Mouse (Mus musculus) macrophage (primary cell): ENCODE measurements around the gene Glt8d2. TPM values are rescaled to one million over a fixed set of nuclear protein-coding genes. Genes with fewer than 3 reads are reported as not detected.

ENCODE experiments used
- H3K27ac ChIP-seq: fragments of 350-480 bp; formaldehyde crosslinking; 2 replicates; pipeline ENCODE4 v1.9.0; 2021
- H3K36me3 ChIP-seq: fragments of 350-480 bp; formaldehyde crosslinking; 2 replicates; pipeline ENCODE4 v1.9.0; 2021; ENCODE audit errors: inconsistent target
- H3K4me3 ChIP-seq: fragments of 350-480 bp; formaldehyde crosslinking; 2 replicates; pipeline ENCODE4 v1.9.0; 2021; ENCODE audit errors: inconsistent target
- H3K79me2 ChIP-seq: fragments of 350-480 bp; formaldehyde crosslinking; 2 replicates; pipeline ENCODE4 v1.9.0; 2021; ENCODE audit errors: inconsistent target
- whole genome bisulfite sequencing: methylation state at CpG from one replicate; pipeline ENCODE4 v1.1.7; 2026; ENCODE audit warnings: inconsistent platforms; ENCODE audit not compliant: missing documents; 5-methylcytosine and 5-hydroxymethylcytosine counted together
- polyA plus RNA-seq: library from polyadenylated mRNA; stranded (reverse); fragments of 250-400 nt; gene quantifications from 3 replicates; pipeline ENCODE4 v1.2.4, GENCODE M21; 2018; ENCODE audit warnings: inconsistent platforms

Glt8d2 gene
- polyA plus RNA-seq, 1 experiment from 2014 or later = not detected

- Histone ChIP-seq H3K79me2 (no peaks in the 10 kb centered on the region), H3K4me3 (no peak overlapping the region), H3K36me3 (no peaks in the 10 kb centered on the region), H3K27ac (no peak overlapping the region)
- WGBS = 100% methylated on average over 2 of the region's 2 CpGs
Measured at GRCm38 (mm10) chr10:82663289-82663688, 27.2 kb downstream of the Glt8d2 start.

DNA sequence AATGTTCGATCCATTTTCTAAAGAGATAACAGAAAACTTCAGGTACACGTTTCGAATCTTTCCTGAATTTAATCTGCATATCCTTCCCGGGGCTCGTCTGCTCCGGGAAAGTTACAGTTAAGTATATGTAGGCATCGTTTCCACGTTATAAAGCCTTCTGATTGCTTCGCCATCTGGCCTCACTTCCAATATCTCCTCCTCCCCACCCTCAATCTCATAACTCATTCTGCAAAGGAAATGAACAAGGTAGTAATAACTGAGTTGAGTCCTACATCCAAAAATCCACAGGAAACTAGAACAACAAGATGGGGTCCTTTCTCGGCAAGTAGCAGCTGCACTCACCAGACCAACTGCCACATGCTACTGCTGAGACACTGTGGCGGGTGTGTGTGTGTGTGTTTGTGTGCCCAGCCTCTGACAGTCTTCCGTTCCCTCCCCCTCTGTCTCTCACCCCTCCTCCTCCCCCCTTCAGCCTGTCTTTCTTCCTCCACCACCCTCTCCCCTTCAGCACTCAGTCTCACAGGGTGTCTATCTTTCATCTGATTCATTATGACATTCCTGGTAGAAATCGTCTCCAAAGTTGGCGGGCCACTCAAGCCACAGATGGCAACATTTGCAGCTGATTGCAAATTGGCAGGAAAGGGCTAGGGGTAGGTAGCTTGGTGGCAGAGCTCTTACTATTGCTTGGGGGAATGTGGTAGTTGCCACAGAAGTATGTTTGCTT, 28.0 kb downstream of the Glt8d2 start:
- Histone ChIP-seq H3K79me2 (no peaks in the 10 kb centered on the region), H3K27ac (no peak overlapping the region), H3K36me3 (no peaks in the 10 kb centered on the region), H3K4me3 (no peak overlapping the region)
- WGBS = 42% methylated on average over 12 of the region's 14 CpGs

DNA sequence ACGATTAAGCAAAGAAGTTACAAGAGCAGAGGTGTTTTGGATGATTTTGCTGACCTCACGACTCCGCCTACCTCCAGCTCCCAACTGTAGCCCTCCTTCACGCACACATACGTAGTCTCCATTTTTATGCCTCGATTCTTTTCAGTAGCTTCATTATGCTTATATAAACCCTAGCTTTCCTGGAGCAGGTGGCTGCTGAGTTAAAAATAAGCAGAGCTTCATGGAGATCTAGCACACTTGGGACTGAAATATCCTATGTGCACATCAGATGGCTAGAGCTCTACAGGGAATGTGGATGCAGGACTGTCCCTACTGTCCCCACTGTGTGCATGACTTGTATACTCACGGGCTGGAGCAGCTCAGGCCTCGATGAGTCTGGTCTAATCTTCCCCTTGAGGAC, 28.6 kb downstream of the Glt8d2 start:
- Histone ChIP-seq H3K27ac (no peak overlapping the region), H3K4me3 (no peak overlapping the region), H3K79me2 (no peaks in the 10 kb centered on the region), H3K36me3 (no peaks in the 10 kb centered on the region)
- 70% methylated on average over 8 of the region's 8 CpGs for WGBS

DNA sequence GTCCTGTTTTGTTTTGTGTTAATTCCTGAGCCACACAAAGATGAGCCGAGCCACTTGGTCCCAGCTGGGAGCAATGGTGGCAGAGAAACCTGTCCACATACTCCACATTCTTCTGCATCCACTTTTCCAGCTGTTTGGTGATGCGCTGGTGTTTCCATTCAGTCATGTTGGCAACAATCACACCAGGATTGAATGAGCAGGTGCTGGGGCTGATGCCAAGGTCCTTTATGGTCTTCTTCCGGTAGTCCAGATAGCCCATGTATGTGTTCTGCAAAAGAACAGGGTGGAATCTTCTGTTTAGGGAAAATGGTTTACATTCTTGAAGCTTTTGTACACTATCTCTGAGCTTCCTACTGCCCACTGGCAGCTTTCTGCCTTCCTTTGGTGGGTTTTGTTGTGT, 35.9 kb downstream of the Glt8d2 start:
- H3K4me3 ChIP-seq = no peak overlapping the region
- H3K79me2 ChIP-seq = no peaks in the 10 kb centered on the region
- no peak overlapping the region for H3K27ac ChIP-seq
- WGBS = 92% methylated on average over 3 of the region's 3 CpGs
- H3K36me3 ChIP-seq = no peaks in the 10 kb centered on the region

DNA sequence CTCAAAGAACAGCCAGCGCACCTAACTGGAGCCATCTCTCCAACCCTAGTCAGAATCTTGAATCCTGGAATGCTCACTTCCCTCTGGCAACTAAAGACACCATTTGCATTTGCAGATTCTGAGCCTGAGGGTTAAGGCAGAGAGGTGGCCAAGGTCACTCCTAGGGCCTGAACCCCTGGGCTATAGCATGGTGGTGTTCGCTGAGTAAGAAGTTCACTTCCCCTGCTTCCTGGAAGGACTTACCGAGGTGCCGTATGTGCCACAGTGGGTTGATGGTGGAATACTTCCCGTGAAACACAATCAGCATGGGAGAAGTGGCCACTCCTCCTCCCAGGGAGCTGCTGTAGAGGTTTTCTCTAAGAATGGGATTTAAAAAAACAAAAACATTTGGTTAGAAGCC, 37.8 kb downstream of the Glt8d2 start:
- Histone ChIP-seq H3K79me2 (no peaks in the 10 kb centered on the region), H3K27ac (no peak overlapping the region), H3K36me3 (0 out of 2 replicates have a peak, but pooled peaks cover 3% of the 10 kb centered on the region), H3K4me3 (no peak overlapping the region)
- 80% methylated on average over 5 of the region's 5 CpGs for WGBS

GRCm38 (mm10) chr10:82651221-82651620, 39.2 kb downstream of the Glt8d2 start:
- Histone ChIP-seq H3K4me3 (no peak overlapping the region), H3K27ac (no peak overlapping the region), H3K36me3 (peaks cover 10% of the 10 kb centered on the region; the same call in 1 of the 2 replicates), H3K79me2 (no peaks in the 10 kb centered on the region)
- 88% methylated on average over 5 of the region's 5 CpGs for WGBS

DNA sequence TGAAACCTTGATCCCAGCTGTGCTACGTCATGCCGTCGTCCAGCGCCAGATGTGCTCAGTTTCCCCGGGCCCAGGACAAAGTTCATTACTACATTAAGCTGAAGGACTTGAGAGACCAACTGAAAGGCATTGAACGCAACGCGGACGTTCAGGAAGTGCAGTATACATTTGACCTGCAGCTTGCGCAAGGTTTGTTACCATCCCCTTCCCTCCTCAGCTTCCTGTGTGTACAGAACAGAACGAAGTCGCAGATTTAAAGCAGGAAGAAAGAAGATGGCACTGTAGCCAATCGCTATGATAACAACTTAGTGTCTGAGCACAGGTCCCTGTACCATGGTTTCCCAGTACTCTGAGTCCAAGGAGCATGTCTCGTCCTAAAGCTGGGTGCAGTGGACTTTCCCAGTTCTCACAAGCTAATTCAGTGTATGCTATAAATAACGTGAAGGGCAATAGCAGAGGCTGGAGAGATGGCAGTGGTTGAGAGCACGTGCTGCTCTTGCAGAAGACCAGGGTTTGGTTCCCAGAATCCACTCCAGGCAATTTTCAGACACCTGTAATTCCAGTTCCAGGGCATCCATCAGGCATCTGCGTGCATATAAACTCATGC, 43.1 kb downstream of the Glt8d2 start:
- Histone ChIP-seq H3K79me2 (no peaks in the 10 kb centered on the region), H3K36me3 (peaks cover 29% of the 10 kb centered on the region), H3K4me3 (no peak overlapping the region), H3K27ac (no peak overlapping the region)
- WGBS = 61% methylated on average over 15 of the region's 17 CpGs

- no peak overlapping the region for H3K4me3 ChIP-seq
- H3K79me2 ChIP-seq = no peaks in the 10 kb centered on the region
- H3K36me3 ChIP-seq = peaks cover 40% of the 10 kb centered on the region
- no peak overlapping the region for H3K27ac ChIP-seq
- 93% methylated on average over 8 of the region's 8 CpGs for WGBS
Measured at GRCm38 (mm10) chr10:82646083-82646482, 44.4 kb downstream of the Glt8d2 start.

DNA sequence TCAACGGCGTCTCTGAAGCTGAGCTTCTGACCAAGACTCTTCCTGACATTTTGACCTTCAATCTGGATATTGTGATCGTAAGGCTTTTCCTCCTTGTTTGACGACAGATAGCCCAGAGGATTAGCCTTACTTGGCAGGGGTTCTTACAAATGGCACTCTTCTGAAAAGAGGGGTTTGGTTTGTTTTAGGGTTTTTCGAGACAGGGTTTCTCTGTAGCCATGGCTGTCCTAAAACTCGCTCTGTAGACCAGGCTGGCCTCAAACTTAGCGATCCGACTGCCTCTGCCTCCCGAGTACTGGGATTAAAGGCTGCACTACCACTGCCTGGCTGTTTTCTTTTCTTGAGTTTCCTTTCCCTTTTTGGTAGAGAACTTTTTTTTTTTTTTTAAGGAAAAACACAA, 49.0 kb downstream of the Glt8d2 start:
- Histone ChIP-seq H3K27ac (no peak overlapping the region), H3K4me3 (no peak overlapping the region), H3K36me3 (peaks cover 58% of the 10 kb centered on the region), H3K79me2 (peaks cover 15% of the 10 kb centered on the region)
- WGBS = 88% methylated on average over 8 of the region's 9 CpGs

DNA sequence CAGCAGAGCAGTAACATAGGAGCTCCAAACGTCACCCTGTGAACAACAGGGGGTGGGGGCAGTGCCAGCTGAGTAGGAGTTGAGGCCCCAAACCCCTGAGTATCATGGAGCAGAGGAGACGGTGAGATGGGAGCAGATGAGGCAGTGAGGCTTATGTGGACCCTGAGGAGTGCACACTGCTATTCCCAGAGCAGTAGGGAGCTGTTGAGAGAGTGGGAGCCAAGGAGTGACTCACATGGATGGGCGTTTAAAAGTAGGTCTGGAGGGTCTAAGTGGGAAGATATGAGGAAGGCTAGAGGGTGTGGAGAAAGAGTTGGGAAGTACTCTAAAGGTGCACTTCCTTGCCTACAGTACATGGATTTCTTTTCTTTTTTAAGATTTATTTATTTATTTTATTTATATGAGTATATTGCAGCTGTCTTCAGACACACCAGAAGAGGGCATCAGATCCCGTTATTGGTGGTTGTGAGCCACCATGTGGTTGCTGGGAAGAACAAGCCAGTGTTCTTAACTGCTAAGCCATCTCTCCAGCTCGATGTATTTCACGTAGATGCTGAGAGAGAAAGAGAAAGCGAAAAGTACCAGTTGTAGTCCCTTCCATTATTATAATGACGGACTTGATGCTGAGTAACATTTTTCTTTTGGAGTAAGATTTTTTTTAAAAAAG, 51.3 kb downstream of the Glt8d2 start:
- H3K79me2 ChIP-seq = peaks cover 38% of the 10 kb centered on the region
- peaks cover 50% of the 10 kb centered on the region for H3K36me3 ChIP-seq
- whole genome bisulfite sequencing = 95% methylated on average over 8 of the region's 8 CpGs
- H3K27ac ChIP-seq = no peak overlapping the region
- no peak overlapping the region for H3K4me3 ChIP-seq

DNA sequence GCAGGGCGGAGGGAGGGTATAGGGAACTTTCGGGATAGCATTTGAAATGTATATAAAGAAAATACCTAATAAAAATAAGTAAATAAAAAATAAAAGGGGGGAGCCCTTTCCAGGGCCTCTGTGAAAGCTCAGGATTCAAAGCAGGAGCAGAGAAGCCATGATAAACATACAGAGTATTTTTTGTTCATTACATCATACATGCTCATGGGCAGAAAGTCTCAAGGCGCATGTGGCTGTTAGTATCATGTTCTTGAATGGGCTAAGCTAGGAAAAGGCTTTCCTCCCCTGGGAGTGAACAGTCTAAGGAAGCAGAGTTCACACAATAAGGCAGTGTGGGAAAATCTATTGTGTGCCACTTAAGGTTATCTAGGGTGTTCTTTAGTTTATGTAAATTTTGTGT, 54.1 kb downstream of the Glt8d2 start:
- peaks cover 27% of the 10 kb centered on the region; the same call in 1 of the 2 replicates for H3K36me3 ChIP-seq
- H3K79me2 ChIP-seq = peaks cover 67% of the 10 kb centered on the region
- H3K27ac ChIP-seq = no peak overlapping the region
- no peak overlapping the region for H3K4me3 ChIP-seq
- 100% methylated on average over 3 of the region's 3 CpGs for WGBS

DNA sequence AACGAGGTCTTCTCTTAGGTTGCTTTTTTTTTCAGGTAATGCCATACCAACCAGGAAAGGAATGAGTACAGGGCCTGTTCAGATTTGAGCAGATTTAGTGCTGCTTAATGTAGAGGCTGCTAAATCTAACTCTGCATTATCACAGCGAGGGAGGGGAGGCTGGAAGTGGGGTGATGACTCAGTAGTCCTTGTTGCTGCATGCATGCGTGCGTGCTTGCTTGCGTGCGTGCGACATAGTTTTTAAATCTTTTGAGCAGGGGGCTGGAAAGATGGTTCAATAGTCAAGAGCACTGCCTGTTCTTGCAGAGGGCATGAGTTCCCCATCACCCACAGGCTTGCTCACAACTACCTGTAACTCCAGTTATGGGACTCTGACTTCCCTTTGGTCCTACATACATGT, 56.1 kb downstream of the Glt8d2 start:
- Histone ChIP-seq H3K4me3 (no peak overlapping the region), H3K79me2 (peaks cover 80% of the 10 kb centered on the region), H3K27ac (no peak overlapping the region), H3K36me3 (peaks cover 8% of the 10 kb centered on the region; the same call in 1 of the 2 replicates)
- 97% methylated on average over 7 of the region's 7 CpGs for WGBS

DNA sequence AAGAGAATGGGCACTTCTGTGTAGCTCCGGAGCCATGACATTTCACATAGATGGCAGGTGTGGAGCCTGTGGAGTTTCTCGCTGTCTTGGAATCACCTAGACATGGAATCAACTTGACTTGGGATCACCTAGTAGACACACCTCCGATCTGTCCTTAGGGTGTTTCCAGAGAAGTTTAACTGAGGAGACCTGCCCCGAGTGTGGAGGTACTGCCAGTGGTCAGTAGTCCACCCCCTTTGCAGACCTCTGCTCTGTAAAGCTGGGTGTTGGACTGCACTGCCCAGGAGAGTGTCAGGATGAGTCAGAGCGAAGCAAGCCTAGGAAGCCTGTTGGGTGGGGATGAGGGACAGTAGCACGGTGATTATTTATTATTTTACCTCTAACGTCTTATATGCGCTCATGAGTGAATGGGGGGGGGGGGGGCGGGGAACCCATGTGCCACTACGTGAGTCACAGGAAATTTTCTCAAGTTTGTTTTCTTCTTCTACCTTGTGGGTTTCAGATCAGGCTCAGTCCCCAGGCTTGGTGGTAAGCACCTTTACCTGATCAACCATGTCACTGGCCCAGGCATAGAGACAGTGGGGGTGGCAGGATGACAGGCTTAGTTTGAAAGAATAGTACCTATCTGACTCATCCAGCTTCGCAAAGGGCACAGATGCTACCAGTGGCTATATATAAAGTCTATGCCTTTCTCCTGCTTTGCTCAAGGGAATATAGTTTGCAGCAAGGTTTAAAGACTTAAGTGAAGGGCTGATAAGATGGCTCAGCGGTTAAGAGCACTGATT, 57.8 kb downstream of the Glt8d2 start:
- H3K27ac ChIP-seq = no peak overlapping the region
- 96% methylated on average over 11 of the region's 12 CpGs for WGBS
- no peak overlapping the region for H3K4me3 ChIP-seq
- peaks cover 77% of the 10 kb centered on the region for H3K79me2 ChIP-seq
- no peaks in the 10 kb centered on the region for H3K36me3 ChIP-seq

DNA sequence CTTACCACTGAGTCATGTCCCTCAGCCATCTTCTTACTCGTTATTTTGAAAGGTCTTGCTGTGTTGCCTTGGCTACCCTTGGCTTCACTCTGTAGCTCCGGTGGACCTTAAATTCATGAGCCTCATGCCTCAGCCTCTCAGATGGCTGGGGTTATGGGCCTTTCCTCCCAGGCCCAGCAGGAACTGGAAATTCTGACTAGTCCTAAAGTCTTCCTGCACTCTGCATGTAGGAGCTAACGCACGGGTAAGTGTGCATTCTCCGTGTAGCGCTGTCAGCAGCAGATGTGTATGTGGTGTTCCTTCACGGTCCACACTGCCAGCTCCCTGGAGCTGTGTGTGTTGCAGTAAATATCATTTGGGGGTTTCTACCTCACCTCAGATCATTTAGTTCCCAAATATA, 59.3 kb downstream of the Glt8d2 start:
- Histone ChIP-seq H3K36me3 (no peaks in the 10 kb centered on the region), H3K27ac (no peak overlapping the region), H3K79me2 (peaks cover 62% of the 10 kb centered on the region), H3K4me3 (no peak overlapping the region; the same call in 1 of the 2 replicates)
- WGBS = 94% methylated on average over 7 of the region's 7 CpGs
